Mouse (Mus musculus) brain, embryonic 14.5 days (tissue): ENCODE measurements around the gene Pogz.

Experiments used
- CTCF ChIP-seq: fragments of 200-500 bp; IDR thresholded peaks from 2 replicates; pipeline ENCODE4 v1.5.1; 2012; ENCODE audit warnings: inconsistent platforms, mild to moderate bottlenecking, moderate library complexity, borderline replicate concordance; ENCODE audit not compliant: insufficient read depth, insufficient read length; ENCODE audit errors: extremely low read depth
- POLR2A ChIP-seq: fragments of 200-500 bp; IDR thresholded peaks from 2 replicates; pipeline ENCODE4 v1.6.1; 2012; ENCODE audit warnings: mild to moderate bottlenecking, inconsistent platforms, borderline replicate concordance; ENCODE audit not compliant: poor library complexity, insufficient read depth, insufficient read length, severe bottlenecking; ENCODE audit errors: extremely low read depth

DNA sequence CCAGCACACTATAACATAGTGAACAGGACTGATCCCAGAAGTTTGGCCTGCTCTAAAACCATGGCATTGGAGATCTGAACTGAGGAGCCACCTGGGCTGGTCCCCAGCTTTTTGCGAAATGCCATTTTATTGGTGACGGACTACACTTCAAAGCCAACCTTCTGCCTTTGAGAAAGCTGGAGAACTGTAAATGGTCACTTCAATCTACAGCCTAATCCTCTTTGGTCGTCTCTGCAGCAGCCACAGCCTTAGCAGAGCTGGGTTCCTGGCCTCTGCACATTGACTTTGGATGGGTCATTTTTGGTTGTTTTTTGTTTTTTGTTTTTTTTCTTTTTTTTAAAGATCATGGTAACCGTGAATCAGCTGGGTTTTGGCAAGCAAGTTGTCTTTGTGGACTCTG lies 44.5 kb downstream of the Pogz start:
- TF ChIP-seq CTCF (no peak), POLR2A (no peak)
